Mouse (Mus musculus): Measurements from ENCODE around the gene Gcm2. TPM values are rescaled to one million over a fixed set of nuclear protein-coding genes. Genes with fewer than 3 reads are reported as not detected.

Gcm2 gene
- polyA plus RNA-seq (2014; fragmentation: Illumina TruSeq; extraction: RNeasy Lipid Tissue Mini Kit (QIAGEN cat#74804); ENCODE audit: low replicate concordance) = not detected

DNA sequence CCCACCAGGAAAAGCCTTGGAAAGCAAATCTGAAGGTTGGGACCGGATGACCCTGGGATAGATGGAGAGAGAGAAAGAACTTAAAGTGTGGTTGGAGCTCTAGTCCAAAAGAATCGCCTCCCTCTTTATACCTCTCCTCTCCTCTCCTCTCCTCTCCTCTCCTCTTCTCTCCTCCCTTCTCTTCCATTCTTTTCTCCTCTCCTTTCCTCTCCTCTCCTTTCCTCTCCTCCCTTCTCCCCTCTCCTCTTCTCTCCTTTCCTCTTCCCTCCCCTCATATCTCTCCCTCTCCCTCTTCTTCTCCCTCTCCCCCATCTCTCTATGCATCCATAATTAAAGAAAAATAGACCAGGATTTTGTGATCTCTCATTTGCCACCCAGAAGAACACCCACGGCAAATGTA lies at the start of gene Gcm2:
TSS of gene Gcm2 (minus strand) at position 101 of the 400 bp plus-strand sequence.

DNA sequence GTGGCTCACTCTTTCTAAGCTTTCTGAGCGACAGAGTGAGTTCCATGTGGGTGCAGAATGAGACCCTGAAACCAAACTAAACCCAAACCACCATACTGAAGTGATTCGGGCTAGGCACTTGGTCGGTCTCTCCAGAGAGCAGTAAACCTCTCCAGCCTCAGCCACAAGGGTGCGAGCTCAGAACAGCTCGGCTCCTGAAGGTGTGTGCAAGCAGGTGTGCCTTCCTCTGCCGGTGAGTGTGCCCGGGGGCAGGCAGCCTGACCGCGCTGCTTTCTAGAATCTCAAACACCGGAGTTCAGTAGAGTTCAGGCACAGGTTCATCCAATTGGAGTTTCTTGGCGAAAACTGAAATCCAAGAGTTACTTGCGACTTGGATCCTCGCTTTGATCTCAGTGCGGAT lies 3.1 kb upstream of the Gcm2 start, which contains the start of gene Sycp2l:
TSS of gene Sycp2l (plus strand) at position 368 of the 400 bp plus-strand sequence.

DNA sequence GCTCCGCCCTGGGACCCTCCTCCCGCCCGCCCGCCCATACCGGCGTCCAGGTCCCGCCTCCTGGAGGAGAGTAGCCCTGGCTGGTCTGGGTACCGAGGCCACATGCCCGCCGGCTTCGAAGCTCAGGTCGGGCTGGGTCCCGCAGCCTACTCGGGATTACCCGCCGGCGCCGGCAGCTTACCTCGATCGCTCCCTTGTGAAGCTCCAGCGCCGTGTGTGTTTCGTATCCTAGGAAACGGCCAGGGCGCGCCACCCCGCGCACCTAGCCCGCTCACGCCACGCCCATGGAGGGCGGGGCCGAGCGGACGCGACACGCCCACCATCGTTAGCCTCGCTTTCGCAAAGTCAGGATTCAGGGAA lies 31.4 kb downstream of the Gcm2 start, which contains the start of gene Mak:
TSS of gene Mak (minus strand) at position 286 of the 360 bp plus-strand sequence.

Other genes starting within 250 kb of the Gcm2 start
- gene Pak1ip1, start 110.0 kb downstream of the Gcm2 start, polyA plus RNA-seq (2014; fragmentation: Illumina TruSeq; extraction: RNeasy Lipid Tissue Mini Kit (QIAGEN cat#74804); ENCODE audit: low replicate concordance) = 66.5 TPM
- gene Tmem14c, start 94.7 kb downstream of the Gcm2 start, polyA plus RNA-seq (2014; fragmentation: Illumina TruSeq; extraction: RNeasy Lipid Tissue Mini Kit (QIAGEN cat#74804); ENCODE audit: low replicate concordance) = 33.3 TPM
- not detected for gene Mak, start 31.3 kb downstream of the Gcm2 start, polyA plus RNA-seq (2014; fragmentation: Illumina TruSeq; extraction: RNeasy Lipid Tissue Mini Kit (QIAGEN cat#74804); ENCODE audit: low replicate concordance)
- 0.15 TPM for gene Sycp2l, start 3.3 kb upstream of the Gcm2 start, polyA plus RNA-seq (2014; fragmentation: Illumina TruSeq; extraction: RNeasy Lipid Tissue Mini Kit (QIAGEN cat#74804); ENCODE audit: low replicate concordance)
- 0.11 TPM for gene Elovl2, start 109.4 kb upstream of the Gcm2 start, polyA plus RNA-seq (2014; fragmentation: Illumina TruSeq; extraction: RNeasy Lipid Tissue Mini Kit (QIAGEN cat#74804); ENCODE audit: low replicate concordance)
- 21.1 TPM for gene Smim13, start 138.8 kb upstream of the Gcm2 start, polyA plus RNA-seq (2014; fragmentation: Illumina TruSeq; extraction: RNeasy Lipid Tissue Mini Kit (QIAGEN cat#74804); ENCODE audit: low replicate concordance)
- not detected for gene Gm17364, start 162.9 kb upstream of the Gcm2 start, polyA plus RNA-seq (2014; fragmentation: Illumina TruSeq; extraction: RNeasy Lipid Tissue Mini Kit (QIAGEN cat#74804); ENCODE audit: low replicate concordance)